Mouse (Mus musculus) kidney, adult 2 months (tissue): ENCODE measurements around the gene Mob3b.

Experiments used
- CTCF ChIP-seq: fragments of 200-500 bp; conservative IDR thresholded peaks from 2 replicates; pipeline ENCODE4 v1.5.1; 2011; ENCODE audit warnings: low read depth, mild to moderate bottlenecking, control low read depth, low read length, moderate library complexity, mixed read lengths; ENCODE audit not compliant: insufficient read depth, insufficient read length
- POLR2A ChIP-seq: fragments of 200-500 bp; IDR thresholded peaks from one replicate; pipeline ENCODE4 v1.6.1; 2011; ENCODE audit warnings: low read depth, low read length, control low read depth

- no peak for TF ChIP-seq CTCF
- TF ChIP-seq POLR2A, result no peak
Measured at GRCm38 (mm10) chr4:35148326-35148725, 9.0 kb downstream of the Mob3b start.
